Mouse (Mus musculus): Measurements from ENCODE around the gene Fam19a5. TPM values are rescaled to one million over a fixed set of nuclear protein-coding genes. Genes with fewer than 3 reads are reported as not detected.

Gene Fam19a5
- polyA plus RNA-seq, 1 experiment from 2014 or later = 0.24 TPM

- no peak for TF ChIP-seq EP300 (IDR thresholded peaks at IDR 0.05)
- TF ChIP-seq CTCF (IDR thresholded peaks at IDR 0.05) = no peak
- Histone ChIP-seq H3K4me2 (replicated peaks; ENCODE audit: low read depth, low read length) (no peak overlapping the region), H3K4me3 (ENCODE audit: low read depth, low read length) (no peak overlapping the region), H3K9me3 (ENCODE audit: low read length) (no peaks in the 10 kb centered on the region), H3K27ac (ENCODE audit: low read length) (no peak overlapping the region), H3K36me3 (ENCODE audit: insufficient read depth, low read length) (no peaks in the 10 kb centered on the region), H3K4me1 (ENCODE audit: insufficient read depth, low read depth, low read length) (no peaks in the 10 kb centered on the region), H3K27me3 (replicated peaks; ENCODE audit: insufficient read depth, low read length) (peaks cover 30% of the 10 kb centered on the region), H3K9ac (replicated peaks; ENCODE audit: low read depth) (no peak overlapping the region)
- 36% methylated on average over 1 of the region's 1 CpGs for WGBS
- DNase-seq (ENCODE audit: low spot score) = no peak
- ATAC-seq = no peak
These were observed 2.4 kb upstream of the Fam19a5 start for GRCm38 (mm10) chr15:87541656-87542055.

- no peak overlapping the region for H3K27ac ChIP-seq (ENCODE audit: low read length)
- 1% methylated on average over 63 of the region's 84 CpGs for WGBS
- no peaks in the 10 kb centered on the region for H3K9me3 ChIP-seq (ENCODE audit: low read length)
- ATAC-seq (peak; percentile 81), DNase-seq (ENCODE audit: low spot score) (peak; percentile 68)
- no peaks in the 10 kb centered on the region for H3K36me3 ChIP-seq (ENCODE audit: insufficient read depth, low read length)
- H3K4me3 ChIP-seq (ENCODE audit: low read depth, low read length) = peak overlapping the region; percentile 24
- peak overlapping the region; percentile 49 for H3K4me2 ChIP-seq (replicated peaks; ENCODE audit: low read depth, low read length)
- no peak overlapping the region for H3K9ac ChIP-seq (replicated peaks; ENCODE audit: low read depth)
- no peaks in the 10 kb centered on the region for H3K4me1 ChIP-seq (ENCODE audit: insufficient read depth, low read depth, low read length)
- peaks cover 37% of the 10 kb centered on the region for H3K27me3 ChIP-seq (replicated peaks; ENCODE audit: insufficient read depth, low read length)
- TF ChIP-seq EP300 (IDR thresholded peaks at IDR 0.05) = no peak
- no peak for TF ChIP-seq CTCF (IDR thresholded peaks at IDR 0.05)
These were observed 466 bp downstream of the Fam19a5 start for GRCm38 (mm10) chr15:87544401-87545129.

DNA sequence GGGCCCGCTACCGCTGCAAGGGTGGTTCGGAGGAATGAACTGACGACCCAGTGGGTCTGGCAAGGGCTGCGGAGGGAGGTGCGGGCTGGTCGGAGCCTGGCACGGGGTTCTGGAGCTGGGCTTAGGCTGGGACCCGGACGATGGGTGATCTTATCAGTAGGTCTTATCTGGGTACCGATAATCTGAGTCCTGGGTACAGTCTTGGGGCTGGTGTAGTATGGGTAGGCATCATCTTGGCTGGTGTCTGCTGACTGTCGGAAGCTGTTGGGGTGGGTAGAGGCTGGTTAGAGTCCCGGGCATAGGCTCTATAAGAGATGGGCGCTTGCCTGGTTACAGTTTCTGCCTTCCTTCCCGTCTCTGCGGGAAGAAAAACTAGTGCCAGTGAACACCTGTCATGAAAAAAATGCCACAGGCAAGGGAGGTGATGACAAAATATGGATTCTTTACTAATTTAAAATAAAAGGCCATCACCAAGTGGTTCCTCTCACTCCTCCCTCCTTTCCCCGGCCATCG is 1.1 kb downstream of the Fam19a5 start:
- ATAC-seq (no peak), DNase-seq (ENCODE audit: low spot score) (no peak)
- 14% methylated on average over 18 of the region's 18 CpGs for WGBS

DNA sequence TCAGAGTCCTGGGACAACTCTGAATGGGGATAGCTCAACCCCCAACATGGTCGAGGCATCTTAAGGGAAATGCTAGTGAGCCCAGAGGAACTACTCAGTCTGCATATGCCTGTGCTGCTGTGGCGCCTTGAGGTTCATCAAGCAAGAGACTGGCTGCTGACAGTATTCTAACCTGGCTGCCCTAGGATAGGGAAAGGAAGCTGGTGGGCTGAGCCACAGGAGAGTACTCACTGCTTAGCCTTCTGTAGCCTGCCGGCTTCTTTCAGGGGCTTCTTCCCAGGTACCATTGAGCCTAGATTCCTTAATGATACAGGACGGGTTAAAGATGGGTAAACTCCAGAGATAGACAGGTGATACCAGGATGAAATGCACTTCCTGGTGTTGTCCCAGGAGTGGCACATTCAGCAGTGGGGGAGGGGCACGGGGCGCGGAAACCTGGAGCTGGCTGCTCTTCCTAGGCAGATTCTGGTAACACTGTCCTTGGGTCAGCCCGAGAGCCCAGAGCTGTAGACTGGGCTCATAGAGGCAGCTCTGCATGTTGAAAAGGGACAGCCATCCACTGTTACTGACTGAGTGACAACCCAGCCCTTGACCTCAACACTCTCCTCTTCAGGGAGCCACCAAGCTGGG is 1.7 kb downstream of the Fam19a5 start:
- no peak overlapping the region for H3K4me2 ChIP-seq (replicated peaks; ENCODE audit: low read depth, low read length)
- DNase-seq (ENCODE audit: low spot score) (no peak), ATAC-seq (no peak)
- no peak overlapping the region for H3K9ac ChIP-seq (replicated peaks; ENCODE audit: low read depth)
- H3K4me1 ChIP-seq (ENCODE audit: insufficient read depth, low read depth, low read length) = no peaks in the 10 kb centered on the region
- H3K9me3 ChIP-seq (ENCODE audit: low read length) = no peaks in the 10 kb centered on the region
- H3K36me3 ChIP-seq (ENCODE audit: insufficient read depth, low read length) = no peaks in the 10 kb centered on the region
- TF ChIP-seq EP300 (IDR thresholded peaks at IDR 0.05) = no peak
- TF ChIP-seq CTCF (IDR thresholded peaks at IDR 0.05) = no peak
- H3K27ac ChIP-seq (ENCODE audit: low read length) = no peak overlapping the region
- peaks cover 37% of the 10 kb centered on the region for H3K27me3 ChIP-seq (replicated peaks; ENCODE audit: insufficient read depth, low read length)
- WGBS = 26% methylated on average over 8 of the region's 8 CpGs
- no peak overlapping the region for H3K4me3 ChIP-seq (ENCODE audit: low read depth, low read length)

More for the DNA sequence above, 1.1 kb downstream of the Fam19a5 start:
- no peak overlapping the region for H3K9ac ChIP-seq (replicated peaks; ENCODE audit: low read depth)
- no peak overlapping the region for H3K27ac ChIP-seq (ENCODE audit: low read length)
- H3K36me3 ChIP-seq (ENCODE audit: insufficient read depth, low read length) = no peaks in the 10 kb centered on the region
- H3K4me2 ChIP-seq (replicated peaks; ENCODE audit: low read depth, low read length) = no peak overlapping the region; the same call in 1 of the 2 replicates
- no peaks in the 10 kb centered on the region for H3K4me1 ChIP-seq (ENCODE audit: insufficient read depth, low read depth, low read length)
- no peak overlapping the region for H3K4me3 ChIP-seq (ENCODE audit: low read depth, low read length)
- TF ChIP-seq EP300 (IDR thresholded peaks at IDR 0.05) (no peak), CTCF (IDR thresholded peaks at IDR 0.05) (no peak)
- peaks cover 37% of the 10 kb centered on the region for H3K27me3 ChIP-seq (replicated peaks; ENCODE audit: insufficient read depth, low read length)
- H3K9me3 ChIP-seq (ENCODE audit: low read length) = no peaks in the 10 kb centered on the region

GRCm38 (mm10) chr15:87547022-87547421 is 2.9 kb downstream of the Fam19a5 start:
- 50% methylated on average over 5 of the region's 5 CpGs for WGBS
- peaks cover 37% of the 10 kb centered on the region for H3K27me3 ChIP-seq (replicated peaks; ENCODE audit: insufficient read depth, low read length)
- H3K27ac ChIP-seq (ENCODE audit: low read length) = no peak overlapping the region
- H3K9ac ChIP-seq (replicated peaks; ENCODE audit: low read depth) = no peak overlapping the region
- no peaks in the 10 kb centered on the region for H3K4me1 ChIP-seq (ENCODE audit: insufficient read depth, low read depth, low read length)
- no peak overlapping the region for H3K4me3 ChIP-seq (ENCODE audit: low read depth, low read length)
- H3K4me2 ChIP-seq (replicated peaks; ENCODE audit: low read depth, low read length) = no peak overlapping the region
- no peaks in the 10 kb centered on the region for H3K36me3 ChIP-seq (ENCODE audit: insufficient read depth, low read length)
- DNase-seq (ENCODE audit: low spot score) (peak; percentile 5), ATAC-seq (no peak)
- H3K9me3 ChIP-seq (ENCODE audit: low read length) = no peaks in the 10 kb centered on the region
- no peak for TF ChIP-seq EP300 (IDR thresholded peaks at IDR 0.05)
- TF ChIP-seq CTCF (IDR thresholded peaks at IDR 0.05) = peak; percentile 28; the same call in 1 of the 2 replicates

- Histone ChIP-seq H3K4me1 (ENCODE audit: insufficient read depth, low read depth, low read length) (no peaks in the 10 kb centered on the region), H3K36me3 (ENCODE audit: insufficient read depth, low read length) (no peaks in the 10 kb centered on the region), H3K4me3 (ENCODE audit: low read depth, low read length) (no peak overlapping the region), H3K27ac (ENCODE audit: low read length) (no peak overlapping the region), H3K9ac (replicated peaks; ENCODE audit: low read depth) (no peak overlapping the region), H3K27me3 (replicated peaks; ENCODE audit: insufficient read depth, low read length) (peaks cover 24% of the 10 kb centered on the region), H3K9me3 (ENCODE audit: low read length) (no peaks in the 10 kb centered on the region), H3K4me2 (replicated peaks; ENCODE audit: low read depth, low read length) (no peak overlapping the region)
- TF ChIP-seq CTCF (IDR thresholded peaks at IDR 0.05) (no peak), EP300 (IDR thresholded peaks at IDR 0.05) (no peak)
- DNase-seq (ENCODE audit: low spot score) = no peak
- no peak for ATAC-seq
- WGBS = 71% methylated on average over 4 of the region's 4 CpGs
These were observed 5.6 kb downstream of the Fam19a5 start for GRCm38 (mm10) chr15:87549724-87550123.

Measured in lung, postnatal 0 days (tissue).